Mouse (Mus musculus) frontal cortex, postnatal 14 days (tissue): ENCODE results near the gene Fastk.

ENCODE experiments used
- DNase-seq, 2 experiments: peaks; one replicate each; pipeline ENCODE4 v3.0.0; 2022; ENCODE audit warnings: low spot score in 2 of 2

The Fastk gene

GRCm38 (mm10) chr5:24453283-24453984 lies 8.3 kb upstream of the Fastk start:
- DNase-seq, result no peak

DNA sequence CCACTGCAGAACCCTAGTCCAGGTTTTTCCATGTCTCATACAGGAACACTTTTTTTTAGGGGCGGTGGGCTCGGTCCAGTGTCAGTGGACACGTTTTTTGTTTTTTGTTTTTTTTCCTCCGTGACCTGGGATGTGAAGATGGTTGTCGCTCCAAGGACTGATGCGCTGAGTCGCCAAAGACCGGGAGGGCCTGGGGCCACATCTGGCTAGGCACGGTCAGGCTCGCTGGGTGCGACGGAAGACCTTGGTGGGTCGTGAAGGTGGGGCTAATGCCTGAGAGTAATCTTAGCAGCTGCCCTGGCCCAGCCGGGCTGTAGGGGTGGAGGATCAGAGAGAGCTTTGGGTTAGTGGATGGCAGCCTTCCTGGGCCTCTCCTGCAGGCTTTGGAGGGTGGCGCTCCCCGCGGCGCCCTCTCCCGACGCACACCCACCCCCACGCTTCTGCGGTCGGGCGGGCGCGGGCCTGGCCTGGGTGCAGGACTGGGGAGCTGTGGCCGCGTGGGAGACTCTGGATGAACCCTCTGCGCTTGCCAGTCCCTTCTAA lies 7.7 kb upstream of the Fastk start:
- peak in 1 of 2 experiments; percentile 28 for DNase-seq

DNA sequence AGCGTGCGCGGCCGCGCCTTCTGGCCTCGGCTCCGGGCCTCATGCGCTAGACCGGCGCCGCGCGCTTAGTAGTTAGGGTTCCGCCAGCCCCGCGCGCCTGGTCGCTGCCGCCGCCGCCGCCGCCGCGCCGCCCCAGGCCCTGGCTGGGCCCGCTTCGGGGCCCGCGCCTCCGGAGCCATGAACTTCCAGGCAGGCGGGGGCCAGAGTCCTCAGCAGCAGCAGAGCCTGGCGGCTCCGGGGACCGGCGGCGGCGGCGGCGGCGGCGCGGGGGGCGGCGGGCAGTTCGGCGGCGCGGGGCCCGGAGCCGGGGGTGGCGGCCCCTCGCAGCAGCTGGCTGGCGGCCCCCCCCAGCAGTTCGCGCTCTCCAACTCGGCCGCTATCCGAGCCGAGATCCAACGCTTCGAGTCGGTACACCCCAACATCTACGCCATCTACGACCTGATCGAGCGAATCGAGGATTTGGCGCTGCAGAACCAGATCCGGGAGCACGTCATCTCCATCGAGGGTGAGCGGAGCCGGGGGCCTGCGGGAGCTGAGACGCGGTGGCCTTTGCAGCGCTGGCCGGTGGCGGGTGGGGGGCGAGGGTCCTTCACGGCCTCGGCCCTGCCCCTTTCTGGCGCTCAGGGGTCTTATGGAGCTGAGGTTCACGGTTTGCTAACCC lies 7.1 kb upstream of the Fastk start, which contains the start of gene Agap3:
Gene Agap3, plus strand, starts transcription at position 148 of the 661 bp plus-strand sequence.
- peak in 1 of 2 experiments; percentile 36 for DNase-seq

DNA sequence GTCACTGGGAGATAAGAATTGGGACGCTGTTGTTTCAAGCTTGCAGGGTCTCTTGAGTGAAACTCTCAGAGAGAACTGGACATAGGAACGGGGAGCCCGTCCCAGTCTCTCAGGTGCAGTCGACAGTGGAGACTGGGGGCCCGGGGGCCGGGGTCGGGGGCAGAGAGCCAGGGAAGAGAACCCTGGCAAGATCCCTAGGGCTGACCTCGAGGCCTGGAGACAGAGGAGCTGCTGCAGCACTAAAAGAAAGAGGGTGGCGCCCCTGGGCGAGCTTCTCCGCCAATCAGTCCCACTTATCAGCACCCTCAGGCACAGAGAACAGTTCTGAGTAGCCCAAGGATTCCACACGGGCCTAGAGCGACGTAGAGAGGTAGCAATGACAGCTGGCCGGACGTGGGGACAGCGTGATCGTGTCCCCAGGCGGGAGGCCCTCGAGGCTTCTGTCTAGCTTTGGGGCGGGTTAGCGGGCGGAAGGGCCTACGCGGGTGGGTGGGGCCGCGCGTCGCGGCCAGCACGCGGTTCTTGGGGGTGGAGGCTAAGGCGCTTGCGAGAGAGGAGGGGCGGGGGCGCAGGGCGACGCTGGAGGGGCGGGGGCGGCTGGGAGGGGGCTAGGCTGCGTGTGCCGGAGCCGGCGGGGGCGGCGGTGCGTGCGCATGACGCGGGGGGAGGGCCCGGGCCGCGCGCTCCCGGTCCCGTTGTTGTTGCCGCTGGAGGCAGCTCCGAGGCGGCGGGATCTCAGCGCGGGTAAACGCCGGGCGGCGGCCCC lies 6.4 kb upstream of the Fastk start:
- DNase-seq, result peak; percentile 62 to 81

DNA sequence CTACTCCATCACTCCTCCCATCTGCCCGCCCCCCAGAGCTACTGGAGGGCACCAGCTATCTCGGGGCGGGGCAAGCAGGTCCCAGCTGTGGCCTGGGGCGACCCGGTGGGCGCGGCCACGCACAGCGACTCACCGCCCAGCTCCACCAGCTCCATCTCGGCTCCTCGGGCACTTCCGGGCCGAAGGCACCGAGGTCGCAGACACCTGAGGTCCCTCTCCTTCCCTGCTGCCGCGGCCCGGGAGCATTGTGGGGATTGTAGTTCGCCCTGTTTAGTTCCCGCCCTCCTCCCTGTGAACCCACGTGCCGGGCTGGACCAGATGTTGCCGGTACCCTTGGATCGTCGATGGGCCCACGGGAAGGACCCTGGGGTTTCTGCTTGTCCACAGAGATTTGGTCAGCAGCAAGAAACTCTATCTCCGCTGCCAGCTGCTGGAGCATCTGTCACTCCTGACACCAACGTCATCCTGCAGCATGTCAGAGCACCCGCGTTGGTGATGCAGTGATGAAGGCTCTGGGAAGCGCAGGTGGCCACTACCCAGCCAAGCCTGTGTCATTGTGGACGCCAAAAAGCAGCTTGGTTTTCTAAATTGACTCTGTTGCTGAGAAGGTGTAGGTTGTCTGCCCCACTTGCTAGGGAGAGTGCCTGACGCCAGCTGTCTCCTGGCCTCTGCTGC lies 2.7 kb upstream of the Fastk start, which contains the start of gene Tmub1:
Gene Tmub1, minus strand, starts transcription at position 231 of the 675 bp plus-strand sequence.
- DNase-seq, result peak; percentile 79 to 80

GRCm38 (mm10) chr5:24446630-24447029 lies 1.5 kb upstream of the Fastk start:
- no peak for DNase-seq

DNA sequence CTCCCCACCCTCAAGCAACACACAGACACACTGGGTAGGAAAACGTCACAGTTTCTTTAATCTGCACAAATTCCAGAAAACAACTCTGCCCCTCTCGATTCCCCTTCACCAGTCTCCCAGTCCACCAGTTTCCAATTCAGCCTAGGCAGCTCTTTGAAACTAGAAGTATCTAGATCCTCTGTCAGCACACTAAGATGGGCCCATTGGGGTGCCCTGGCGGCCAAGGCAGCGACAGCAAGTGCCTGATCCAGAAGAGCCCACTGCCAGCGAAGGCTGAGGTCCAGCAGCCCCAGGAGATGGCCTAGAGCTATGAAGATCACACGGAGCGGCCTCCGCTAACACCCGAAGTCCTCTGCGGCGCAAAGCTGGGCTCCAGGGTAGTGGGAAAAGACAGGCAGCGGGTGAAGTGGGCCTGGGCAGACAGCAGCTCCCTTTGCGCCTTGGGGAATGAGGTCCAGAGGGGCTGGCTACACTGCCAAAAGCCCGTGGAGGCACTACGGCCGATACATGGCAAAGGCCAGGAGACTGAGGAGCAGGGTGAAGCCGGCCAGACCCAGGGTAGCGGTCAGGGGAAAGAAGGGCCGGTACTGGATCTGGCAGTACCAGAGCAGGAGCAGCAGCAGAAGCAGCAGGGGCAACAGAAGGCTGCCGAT lies 467 bp upstream of the Fastk start:
- DNase-seq, result no peak

- no peak for DNase-seq
These were observed 1.2 kb downstream of the Fastk start for GRCm38 (mm10) chr5:24443927-24444326.

DNA sequence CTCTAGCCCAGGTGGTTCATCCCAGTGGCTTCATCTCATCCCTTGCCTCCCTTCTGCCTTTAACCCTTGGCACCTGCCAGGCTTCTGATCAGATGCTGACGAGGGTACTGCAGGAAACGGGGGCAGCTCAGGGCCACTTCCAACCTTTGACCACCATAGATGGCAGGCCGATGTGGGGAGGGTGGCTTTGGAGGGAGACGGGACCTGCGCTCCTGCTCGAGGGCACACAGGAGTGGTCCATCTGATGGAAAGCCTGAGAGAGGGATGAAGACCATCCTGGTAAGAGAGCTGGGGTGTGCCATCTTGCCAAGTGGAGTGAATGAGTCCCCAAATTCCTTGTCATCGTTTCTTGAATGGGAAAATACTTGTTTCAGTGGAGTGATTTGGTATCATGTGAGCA lies 1.9 kb downstream of the Fastk start:
- no peak for DNase-seq

- no peak for DNase-seq
These were observed 3.1 kb downstream of the Fastk start for GRCm38 (mm10) chr5:24442029-24442428.

DNA sequence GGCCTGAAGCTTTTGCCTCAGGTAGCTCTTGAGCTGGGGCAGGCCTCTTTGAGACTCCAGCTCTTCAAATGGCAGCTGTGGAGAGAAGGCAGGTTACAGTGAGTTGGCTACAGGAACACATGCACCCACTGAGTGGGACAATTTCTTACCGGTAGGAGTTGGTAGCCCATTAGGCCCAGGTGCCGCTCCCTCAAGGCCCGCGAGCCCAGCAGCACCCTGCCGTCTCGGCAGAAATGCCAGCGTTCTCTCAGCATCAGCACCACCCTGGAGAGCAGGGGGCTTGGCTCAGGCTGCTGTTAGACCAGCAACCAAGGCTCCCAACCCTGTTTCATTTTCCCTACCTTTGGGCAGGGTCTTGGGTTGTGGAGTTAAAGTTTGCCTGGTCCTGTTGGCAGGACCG lies 3.9 kb downstream of the Fastk start:
- DNase-seq, result no peak

DNA sequence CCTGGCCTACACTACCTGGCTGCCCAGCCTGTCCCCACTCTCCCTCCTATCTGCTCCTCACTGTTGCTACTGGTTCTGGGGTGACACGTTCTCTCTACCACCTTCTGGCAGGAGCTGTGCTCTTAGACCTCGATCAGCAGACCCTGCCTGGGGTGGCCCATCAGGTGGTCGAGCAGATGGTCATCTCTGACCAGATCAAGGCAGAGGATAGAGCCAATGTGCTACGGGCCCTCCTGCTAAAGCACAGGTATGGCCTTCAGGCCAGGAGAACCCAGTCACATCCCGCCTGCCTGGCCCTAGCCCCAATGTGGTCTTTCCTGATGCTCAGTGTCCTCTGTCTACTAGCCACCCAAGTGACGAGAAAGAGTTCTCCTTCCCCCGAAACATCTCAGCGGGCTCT lies 11.1 kb downstream of the Fastk start:
- DNase-seq, result no peak

- no peak for DNase-seq
These were observed 16.5 kb downstream of the Fastk start for GRCm38 (mm10) chr5:24428596-24428995.

DNA sequence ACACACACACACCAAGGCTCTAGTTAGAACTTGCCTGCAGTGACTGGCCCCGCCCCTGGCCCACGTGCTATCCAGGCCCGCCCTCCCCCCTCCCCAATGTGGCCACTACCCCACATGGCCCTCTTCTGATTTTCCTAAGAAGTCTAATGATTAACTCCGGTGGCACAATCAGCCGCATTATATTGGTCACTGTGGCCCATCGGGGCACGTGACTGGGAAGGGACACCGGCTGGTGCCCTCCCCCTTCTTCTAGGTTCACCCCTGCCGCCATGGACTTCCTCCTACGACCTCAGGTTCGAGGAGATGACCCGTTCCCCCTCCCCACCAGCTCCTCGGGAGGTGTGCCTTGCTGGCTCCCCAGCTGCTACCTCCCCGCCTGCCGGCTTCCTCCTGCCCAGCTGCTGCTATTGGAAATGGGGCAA lies 17.1 kb downstream of the Fastk start:
- DNase-seq, result no peak

- no peak for DNase-seq
These were observed 17.8 kb downstream of the Fastk start for GRCm38 (mm10) chr5:24427285-24427633.

GRCm38 (mm10) chr5:24426556-24427284 lies 18.4 kb downstream of the Fastk start:
- DNase-seq, result no peak

- DNase-seq, result no peak
These were observed 19.1 kb downstream of the Fastk start for GRCm38 (mm10) chr5:24426037-24426432.

- no peak for DNase-seq
These were observed 19.6 kb downstream of the Fastk start for GRCm38 (mm10) chr5:24425421-24426036.

- peak; percentile 38 to 60 for DNase-seq
These were observed 20.2 kb downstream of the Fastk start for GRCm38 (mm10) chr5:24424861-24425411.
